Mouse (Mus musculus): ENCODE data around the gene Sesn1. TPM values are rescaled to one million over a fixed set of nuclear protein-coding genes. Genes with fewer than 3 reads are reported as not detected.

Sesn1 gene
- polyA plus RNA-seq, 1 experiment: 5.0 TPM

DNA sequence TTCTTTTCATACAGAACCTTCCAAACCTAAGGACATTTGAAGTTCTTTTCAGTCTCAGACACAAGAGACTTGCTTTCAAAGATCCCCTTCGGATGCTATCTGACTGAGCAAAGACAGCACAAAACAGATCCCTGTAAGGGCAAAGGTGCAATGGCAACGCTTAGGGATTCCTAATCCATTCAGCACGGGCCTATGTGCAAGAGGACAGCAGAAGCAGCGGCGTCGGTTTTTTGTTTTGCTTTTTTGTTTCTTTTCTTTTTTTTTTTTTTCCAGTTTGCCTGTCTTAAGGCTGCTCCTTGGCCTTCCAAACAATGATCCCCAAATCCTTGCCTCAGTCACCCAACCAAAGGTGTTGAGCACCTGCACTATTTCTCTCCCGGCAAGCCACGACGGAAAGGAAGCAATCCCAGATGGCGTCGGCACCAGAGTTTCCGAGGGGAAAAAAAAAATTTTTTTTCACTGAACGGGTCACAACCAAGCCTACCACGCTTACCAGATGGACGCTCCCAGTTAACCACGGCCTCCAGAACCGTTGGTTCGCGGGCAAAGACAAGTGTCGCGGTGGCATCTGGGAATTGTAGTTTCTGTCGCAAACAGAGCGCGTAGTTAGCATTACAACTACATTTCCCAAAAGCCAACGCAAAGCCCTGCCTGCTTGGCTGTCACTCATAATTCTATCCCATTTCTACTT, 510 bp upstream of the Sesn1 start:
- Histone ChIP-seq H3K36me3 (ENCODE audit: control insufficient read depth, insufficient read depth) (no peaks in the 10 kb centered on the region), H3K79me2 (ENCODE audit: control insufficient read depth, insufficient read depth) (peaks cover 87% of the 10 kb centered on the region), H3K4me3 (ENCODE audit: insufficient read depth, poor library complexity, severe bottlenecking) (peak overlapping the region; percentile 55), H3K27me3 (ENCODE audit: control insufficient read depth, insufficient read depth, insufficient read length) (no peaks in the 10 kb centered on the region), H3K79me3 (ENCODE audit: low read depth) (peaks cover 23% of the 10 kb centered on the region), H3ac (ENCODE audit: control insufficient read depth, insufficient read length, low read depth) (peak overlapping the region; percentile 86)
- TF ChIP-seq USF1 (IDR thresholded peaks at IDR 0.05; ENCODE audit: low read depth) (no peak), CEBPB (IDR thresholded peaks at IDR 0.05; ENCODE audit: low read depth) (no peak), MYOD1 (IDR thresholded peaks at IDR 0.05; ENCODE audit: control insufficient read depth, insufficient read length, low read depth) (no peak), MYOG (IDR thresholded peaks at IDR 0.05; ENCODE audit: control insufficient read depth, extremely low read depth, insufficient read length) (no peak), MAX (IDR thresholded peaks at IDR 0.05) (no peak), FOSL1 (IDR thresholded peaks at IDR 0.05; ENCODE audit: insufficient read depth, low read length, poor library complexity, severe bottlenecking) (no peak), CTCF (IDR thresholded peaks at IDR 0.05; ENCODE audit: control insufficient read depth, insufficient read depth, insufficient read length) (no peak)

DNA sequence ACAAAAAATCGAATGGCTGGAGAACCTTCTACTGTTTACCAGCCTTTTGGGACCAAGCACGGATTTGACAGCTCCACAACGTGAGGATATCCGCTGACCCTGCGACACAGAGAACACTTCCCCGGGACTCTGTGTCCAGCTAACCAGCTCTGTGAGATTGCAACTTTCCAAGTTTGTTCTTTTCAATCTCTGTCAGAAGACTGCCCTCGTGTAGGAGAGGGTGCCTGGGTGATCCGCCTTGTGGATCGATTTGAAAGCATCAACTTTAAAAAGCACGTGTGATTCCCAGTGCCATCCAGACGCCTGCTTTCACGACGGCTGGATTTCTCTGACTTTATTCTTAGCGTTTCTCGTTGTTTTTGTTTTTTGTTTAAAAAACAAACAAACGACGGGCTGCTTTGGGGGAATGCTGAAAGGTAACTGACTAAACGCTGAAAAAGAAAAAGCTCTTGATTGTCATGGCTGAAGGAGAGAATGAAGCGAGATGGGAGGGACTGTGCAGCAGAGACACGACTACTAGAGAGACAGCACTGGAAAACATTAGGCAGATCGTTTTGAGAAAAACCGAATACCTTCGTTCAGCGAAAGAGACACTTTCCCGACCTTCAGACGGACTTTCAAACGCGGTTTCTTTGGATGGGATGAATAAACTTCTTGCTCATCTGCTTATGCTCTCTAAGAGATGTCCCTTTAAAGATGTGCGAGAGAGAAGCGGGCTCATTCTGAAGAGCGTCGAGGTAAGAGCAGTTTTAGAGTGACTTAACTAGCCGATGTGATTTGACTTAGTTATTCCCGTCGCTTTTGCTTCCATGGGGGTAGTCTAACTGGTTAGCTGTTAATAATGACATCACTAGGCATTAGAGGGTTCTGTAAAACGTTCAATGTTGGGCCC, 1.1 kb downstream of the Sesn1 start:
- H3K79me3 ChIP-seq (ENCODE audit: low read depth): peaks cover 20% of the 10 kb centered on the region
- H3K4me3 ChIP-seq (ENCODE audit: insufficient read depth, poor library complexity, severe bottlenecking): peak overlapping the region; percentile 55
- H3K79me2 ChIP-seq (ENCODE audit: control insufficient read depth, insufficient read depth): peaks cover 84% of the 10 kb centered on the region
- H3K36me3 ChIP-seq (ENCODE audit: control insufficient read depth, insufficient read depth): no peaks in the 10 kb centered on the region
- peak overlapping the region; percentile 38 for H3ac ChIP-seq (ENCODE audit: control insufficient read depth, insufficient read length, low read depth)
- no peaks in the 10 kb centered on the region for H3K27me3 ChIP-seq (ENCODE audit: control insufficient read depth, insufficient read depth, insufficient read length)
- TF ChIP-seq MYOD1 (IDR thresholded peaks at IDR 0.05; ENCODE audit: control insufficient read depth, insufficient read length, low read depth) (no peak), CTCF (IDR thresholded peaks at IDR 0.05; ENCODE audit: control insufficient read depth, insufficient read depth, insufficient read length) (no peak), FOSL1 (IDR thresholded peaks at IDR 0.05; ENCODE audit: insufficient read depth, low read length, poor library complexity, severe bottlenecking) (no peak), MAX (IDR thresholded peaks at IDR 0.05) (no peak), CEBPB (IDR thresholded peaks at IDR 0.05; ENCODE audit: low read depth) (no peak), USF1 (IDR thresholded peaks at IDR 0.05; ENCODE audit: low read depth) (no peak)

DNA sequence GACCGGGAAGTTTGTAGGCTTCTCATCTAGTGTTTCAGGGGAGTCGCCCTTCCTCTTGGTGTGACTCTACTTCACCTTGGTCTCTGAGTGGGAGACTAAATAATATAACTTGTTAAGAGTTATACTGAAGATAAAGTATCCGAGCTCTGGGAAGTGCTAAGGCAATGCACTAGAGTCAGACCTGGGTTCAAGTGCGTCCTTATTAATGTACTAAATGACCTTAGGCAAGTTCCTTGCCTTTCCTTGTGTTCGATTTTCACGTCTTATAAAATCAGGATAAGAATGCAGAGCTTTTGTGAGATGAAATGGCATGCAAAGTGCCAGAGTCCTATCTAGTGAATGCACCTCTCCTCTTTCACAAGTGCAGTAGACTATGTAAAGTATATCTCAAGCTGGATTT, 2.8 kb downstream of the Sesn1 start:
- TF ChIP-seq MAX (IDR thresholded peaks at IDR 0.05) (no peak), FOSL1 (IDR thresholded peaks at IDR 0.05; ENCODE audit: insufficient read depth, low read length, poor library complexity, severe bottlenecking) (no peak), CTCF (IDR thresholded peaks at IDR 0.05; ENCODE audit: control insufficient read depth, insufficient read depth, insufficient read length) (no peak), MYOD1 (IDR thresholded peaks at IDR 0.05; ENCODE audit: control insufficient read depth, insufficient read length, low read depth) (no peak)
- Histone ChIP-seq H3K79me3 (ENCODE audit: low read depth) (peaks cover 20% of the 10 kb centered on the region), H3ac (ENCODE audit: control insufficient read depth, insufficient read length, low read depth) (no peak overlapping the region), H3K27me3 (ENCODE audit: control insufficient read depth, insufficient read depth, insufficient read length) (no peaks in the 10 kb centered on the region), H3K79me2 (ENCODE audit: control insufficient read depth, insufficient read depth) (peaks cover 78% of the 10 kb centered on the region), H3K36me3 (ENCODE audit: control insufficient read depth, insufficient read depth) (no peaks in the 10 kb centered on the region), H3K4me3 (ENCODE audit: insufficient read depth, poor library complexity, severe bottlenecking) (peak overlapping the region; percentile 55)

DNA sequence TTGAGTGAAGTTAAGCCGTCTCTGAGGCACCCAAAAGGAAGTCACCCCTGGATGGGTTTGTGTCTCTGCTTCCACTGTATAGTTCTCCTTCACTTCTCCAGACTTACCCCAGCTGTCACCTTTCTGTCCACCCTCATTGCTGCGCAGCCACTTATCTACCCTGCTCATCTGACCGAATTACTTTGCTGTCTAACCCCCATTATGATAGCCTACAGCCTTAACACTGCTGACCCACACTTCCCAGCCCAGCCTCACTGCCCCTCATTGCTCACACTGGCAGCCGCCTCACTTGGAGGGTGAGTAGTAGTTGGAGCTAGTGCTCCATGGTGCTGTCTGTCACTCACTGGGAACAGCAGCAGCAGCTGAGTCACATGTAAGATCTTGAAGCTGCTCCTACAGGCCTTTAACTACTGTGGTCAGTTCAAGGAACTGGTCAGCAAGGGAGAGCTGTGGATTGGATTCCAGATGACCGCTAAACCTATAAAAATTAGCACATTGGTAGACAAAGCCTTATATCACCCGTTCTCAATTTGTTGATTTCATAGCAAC, 4.6 kb downstream of the Sesn1 start:
- Histone ChIP-seq H3K36me3 (ENCODE audit: control insufficient read depth, insufficient read depth) (no peaks in the 10 kb centered on the region), H3K27me3 (ENCODE audit: control insufficient read depth, insufficient read depth, insufficient read length) (no peaks in the 10 kb centered on the region), H3ac (ENCODE audit: control insufficient read depth, insufficient read length, low read depth) (no peak overlapping the region), H3K79me3 (ENCODE audit: low read depth) (peaks cover 13% of the 10 kb centered on the region), H3K4me3 (ENCODE audit: insufficient read depth, poor library complexity, severe bottlenecking) (no peak overlapping the region), H3K79me2 (ENCODE audit: control insufficient read depth, insufficient read depth) (peaks cover 64% of the 10 kb centered on the region)
- TF ChIP-seq MYOD1 (IDR thresholded peaks at IDR 0.05; ENCODE audit: control insufficient read depth, insufficient read length, low read depth) (peak; percentile 16), MYOG (IDR thresholded peaks at IDR 0.05; ENCODE audit: control insufficient read depth, extremely low read depth, insufficient read length) (no peak), FOSL1 (IDR thresholded peaks at IDR 0.05; ENCODE audit: insufficient read depth, low read length, poor library complexity, severe bottlenecking) (no peak), CEBPB (IDR thresholded peaks at IDR 0.05; ENCODE audit: low read depth) (no peak), CTCF (IDR thresholded peaks at IDR 0.05; ENCODE audit: control insufficient read depth, insufficient read depth, insufficient read length) (no peak), USF1 (IDR thresholded peaks at IDR 0.05; ENCODE audit: low read depth) (no peak)

DNA sequence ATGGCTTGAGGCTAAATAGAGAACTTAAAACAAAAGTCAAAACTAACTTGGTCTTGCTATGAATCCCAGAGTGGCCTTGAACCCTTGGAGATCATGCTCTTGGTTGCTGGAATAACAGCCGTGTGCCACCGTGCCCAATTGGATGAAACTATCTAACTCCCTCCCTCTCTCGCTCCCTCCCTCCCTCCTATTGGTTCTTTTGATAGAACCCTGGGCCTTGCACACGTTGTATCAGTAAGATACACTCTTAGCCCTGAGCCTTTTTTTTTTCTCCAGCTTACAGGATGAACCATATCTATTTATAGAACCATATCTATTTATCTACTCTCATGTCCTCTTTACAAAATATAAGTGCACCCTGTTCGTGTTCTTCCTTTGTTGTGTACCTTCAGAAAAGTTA, 6.8 kb downstream of the Sesn1 start:
- Histone ChIP-seq H3K27me3 (ENCODE audit: control insufficient read depth, insufficient read depth, insufficient read length) (no peaks in the 10 kb centered on the region), H3ac (ENCODE audit: control insufficient read depth, insufficient read length, low read depth) (no peak overlapping the region), H3K79me2 (ENCODE audit: control insufficient read depth, insufficient read depth) (peaks cover 65% of the 10 kb centered on the region), H3K36me3 (ENCODE audit: control insufficient read depth, insufficient read depth) (no peaks in the 10 kb centered on the region), H3K79me3 (ENCODE audit: low read depth) (peaks cover 15% of the 10 kb centered on the region), H3K4me3 (ENCODE audit: insufficient read depth, poor library complexity, severe bottlenecking) (no peak overlapping the region)
- TF ChIP-seq CTCF (IDR thresholded peaks at IDR 0.05; ENCODE audit: control insufficient read depth, insufficient read depth, insufficient read length): no peak
- no peak for TF ChIP-seq MAX (IDR thresholded peaks at IDR 0.05)
- no peak for TF ChIP-seq MYOG (IDR thresholded peaks at IDR 0.05; ENCODE audit: control insufficient read depth, extremely low read depth, insufficient read length)
- TF ChIP-seq FOSL1 (IDR thresholded peaks at IDR 0.05; ENCODE audit: insufficient read depth, low read length, poor library complexity, severe bottlenecking): no peak
- TF ChIP-seq CEBPB (IDR thresholded peaks at IDR 0.05; ENCODE audit: low read depth): no peak
- no peak for TF ChIP-seq USF1 (IDR thresholded peaks at IDR 0.05; ENCODE audit: low read depth)
- TF ChIP-seq MYOD1 (IDR thresholded peaks at IDR 0.05; ENCODE audit: control insufficient read depth, insufficient read length, low read depth): no peak

All from C2C12 (cell line).